Mouse (Mus musculus) heart, adult 2 months (tissue): ENCODE data around the gene Cmss1. TPM values are rescaled to one million over a fixed set of nuclear protein-coding genes. Genes with fewer than 3 reads are reported as not detected.

Experiments
- DNase-seq, 2 experiments: peaks; one replicate each; pipeline ENCODE4 v3.0.0; 2021
- H3K27ac ChIP-seq: fragments of 200-600 bp; 2 replicates; pipeline ENCODE4 v1.8.1; 2022
- H3K27me3 ChIP-seq: fragments of 200-500 bp; 2 replicates; pipeline ENCODE4 v1.6.1; 2012; ENCODE audit warnings: mild to moderate bottlenecking, low read length, inconsistent platforms, mixed read lengths; ENCODE audit not compliant: control insufficient read depth, insufficient read depth
- H3K36me3 ChIP-seq: fragments of 200-500 bp; 2 replicates; pipeline ENCODE4 v1.6.1; 2012; ENCODE audit warnings: low read length, inconsistent platforms; ENCODE audit not compliant: control insufficient read depth, insufficient read depth
- H3K4me1 ChIP-seq: fragments of 200-500 bp; 2 replicates; pipeline ENCODE4 v1.6.1; 2011; ENCODE audit warnings: low read length; ENCODE audit not compliant: control insufficient read depth, insufficient read depth
- H3K4me3 ChIP-seq: fragments of 200-600 bp; 2 replicates; pipeline ENCODE4 v1.8.1; 2022
- H3K79me2 ChIP-seq: fragments of 200-500 bp; replicated peaks from 2 replicates; pipeline ENCODE4 v1.6.1; 2012; ENCODE audit warnings: mild to moderate bottlenecking, inconsistent platforms, low read length, moderate library complexity, mixed read lengths; ENCODE audit not compliant: control insufficient read depth, insufficient read depth
- H3K9ac ChIP-seq: fragments of 200-500 bp; 2 replicates; pipeline ENCODE4 v1.6.1; 2012; ENCODE audit warnings: low read depth, mild to moderate bottlenecking, control low read depth, inconsistent platforms, low read length, mixed read lengths
- CTCF ChIP-seq: fragments of 200-600 bp; IDR thresholded peaks from 2 replicates; pipeline ENCODE4 v1.8.1; 2022; ENCODE audit warnings: antibody characterized with exemption, mild to moderate bottlenecking, moderate library complexity
- EP300 ChIP-seq: fragments of 200-500 bp; IDR thresholded peaks from 2 replicates; pipeline ENCODE4 v1.6.1; 2011; ENCODE audit warnings: low read depth, low read length, control low read depth; ENCODE audit not compliant: insufficient read depth
- POLR2A ChIP-seq: fragments of 200-500 bp; IDR thresholded peaks from 2 replicates; pipeline ENCODE4 v1.6.1; 2011; ENCODE audit warnings: mild to moderate bottlenecking, low read depth, low read length, control low read depth; ENCODE audit not compliant: insufficient read depth
- WGBS: fragments of 180-500 bp; shearing (Covaris S2); methylation state at CpG from one replicate; pipeline ENCODE4 v1.1.7; 2018; 5-methylcytosine and 5-hydroxymethylcytosine counted together
- intact Hi-C: fragments of 180-260 bp; cut with DNase I; formaldehyde crosslinking; loops from one replicate; pipeline ENCODE4 v1.15.1; 2025
- polyA plus RNA-seq: library from polyadenylated mRNA; depleted of rRNA; stranded (reverse); fragments of >200 nt; gene quantifications from 2 replicates; pipeline ENCODE4 v1.2.3, GENCODE M21; 2012
- total RNA-seq, 2 experiments: library from RNA; stranded (reverse); gene quantifications; 2 replicates each; pipeline ENCODE4 v1.2.3; 2021

The Cmss1 gene
- total and polyA plus RNA-seq, 3 experiments, result 17.6 to 74.3 (median 66.9) TPM

GRCm38 (mm10) chr16:57356454-57356853, 250.2 kb downstream of the Cmss1 start:
- no peak for DNase-seq
- H3K9ac ChIP-seq, result peak overlapping the region; percentile 2
- H3K79me2 ChIP-seq, result no peaks in the 10 kb centered on the region
- H3K4me1 ChIP-seq, result peaks cover 7% of the 10 kb centered on the region; the same call in 1 of the 2 replicates
- TF ChIP-seq CTCF (no peak), POLR2A (no peak), EP300 (no peak)
- 49% methylated on average over 6 of the region's 6 CpGs for WGBS
- peak overlapping the region; percentile 74 for H3K27ac ChIP-seq
- H3K27me3 ChIP-seq, result no peaks in the 10 kb centered on the region
- no peaks in the 10 kb centered on the region; the same call in 1 of the 2 replicates for H3K36me3 ChIP-seq
- H3K4me3 ChIP-seq, result no peak overlapping the region
- intact Hi-C loops, result no loop called here

GRCm38 (mm10) chr16:57353932-57354331, 252.7 kb downstream of the Cmss1 start:
- H3K36me3 ChIP-seq, result no peaks in the 10 kb centered on the region; the same call in 1 of the 2 replicates
- H3K4me3 ChIP-seq, result peak overlapping the region; percentile 48
- H3K4me1 ChIP-seq, result no peaks in the 10 kb centered on the region; the same call in 1 of the 2 replicates
- 0 out of 2 replicates have a peak, but pooled peaks have one; percentile 27 for TF ChIP-seq EP300
- no peak for TF ChIP-seq CTCF
- TF ChIP-seq POLR2A, result peak; percentile 80
- H3K27me3 ChIP-seq, result no peaks in the 10 kb centered on the region
- DNase-seq, result no peak
- H3K79me2 ChIP-seq, result no peaks in the 10 kb centered on the region
- WGBS, result 62% methylated on average over 6 of the region's 6 CpGs
- intact Hi-C loops, result no loop called here
- peak overlapping the region; percentile 81 for H3K27ac ChIP-seq
- H3K9ac ChIP-seq, result peak overlapping the region; percentile 10; the same call in 1 of the 2 replicates

- Histone ChIP-seq H3K27me3 (no peaks in the 10 kb centered on the region), H3K36me3 (no peaks in the 10 kb centered on the region; the same call in 1 of the 2 replicates), H3K4me3 (peak overlapping the region; percentile 48), H3K9ac (peak overlapping the region; percentile 52), H3K4me1 (no peaks in the 10 kb centered on the region; the same call in 1 of the 2 replicates), H3K27ac (peak overlapping the region; percentile 81), H3K79me2 (no peaks in the 10 kb centered on the region)
- no peak for TF ChIP-seq POLR2A
- TF ChIP-seq CTCF, result no peak
- TF ChIP-seq EP300, result no peak
- WGBS, result 66% methylated on average over 11 of the region's 11 CpGs
- intact Hi-C loops, result no loop called here
- DNase-seq, result no peak
Measured at GRCm38 (mm10) chr16:57353166-57353721, 253.4 kb downstream of the Cmss1 start.

- H3K27me3 ChIP-seq, result no peaks in the 10 kb centered on the region
- peak in 1 of 2 experiments; percentile 48 for DNase-seq
- H3K36me3 ChIP-seq, result no peaks in the 10 kb centered on the region; the same call in 1 of the 2 replicates
- WGBS, result 67% methylated on average over 6 of the region's 6 CpGs
- peak; percentile 58; the same call in 1 of the 2 replicates for TF ChIP-seq POLR2A
- no peak for TF ChIP-seq CTCF
- H3K27ac ChIP-seq, result peak within 1 kb of the TSS; percentile 81
- peak within 1 kb of the TSS; percentile 52 for H3K9ac ChIP-seq
- H3K79me2 ChIP-seq, result no peaks in the 10 kb centered on the region
- H3K4me1 ChIP-seq, result no peaks in the 10 kb centered on the region; the same call in 1 of the 2 replicates
- intact Hi-C loops, result no loop called here
- peak within 1 kb of the TSS; percentile 48 for H3K4me3 ChIP-seq
Measured at GRCm38 (mm10) chr16:57352751-57353150, 253.9 kb downstream of the Cmss1 start, which contains the start of gene Filip1l. TSS of gene Filip1l (plus strand) at chr16:57353093.

GRCm38 (mm10) chr16:57349689-57350088, 257.0 kb downstream of the Cmss1 start:
- peak overlapping the region; percentile 43; the same call in 1 of the 2 replicates for H3K27ac ChIP-seq
- intact Hi-C loops, result loop anchor here (5.0 kb wide), 1 partner anchor 82 kb away; no protein-coding TSS in a partner anchor
- H3K4me1 ChIP-seq, result no peaks in the 10 kb centered on the region; the same call in 1 of the 2 replicates
- DNase-seq, result no peak
- no peaks in the 10 kb centered on the region for H3K36me3 ChIP-seq
- H3K9ac ChIP-seq, result no peak overlapping the region
- no peaks in the 10 kb centered on the region for H3K79me2 ChIP-seq
- H3K4me3 ChIP-seq, result no peak overlapping the region
- TF ChIP-seq EP300 (no peak), CTCF (no peak), POLR2A (no peak)
- no peaks in the 10 kb centered on the region for H3K27me3 ChIP-seq
- 21% methylated on average over 3 of the region's 3 CpGs for WGBS

- WGBS, result 62% methylated on average over 3 of the region's 3 CpGs
- no peak overlapping the region for H3K9ac ChIP-seq
- no peaks in the 10 kb centered on the region; the same call in 1 of the 2 replicates for H3K4me1 ChIP-seq
- TF ChIP-seq EP300 (peak; percentile 96), POLR2A (no peak)
- no peaks in the 10 kb centered on the region for H3K27me3 ChIP-seq
- no peak overlapping the region for H3K4me3 ChIP-seq
- H3K27ac ChIP-seq, result peak overlapping the region; percentile 43
- intact Hi-C loops, result loop anchor here (5.0 kb wide), 1 partner anchor 82 kb away; no protein-coding TSS in a partner anchor
- H3K79me2 ChIP-seq, result no peaks in the 10 kb centered on the region
- peak; percentile 55 to 71 for DNase-seq
- H3K36me3 ChIP-seq, result no peaks in the 10 kb centered on the region
Measured at GRCm38 (mm10) chr16:57349039-57349438, 257.6 kb downstream of the Cmss1 start.
